Mouse (Mus musculus) kidney, adult 2 months (tissue): ENCODE results near the gene Pmvk. TPM values are rescaled to one million over a fixed set of nuclear protein-coding genes. Genes with fewer than 3 reads are reported as not detected.

Experiments
- DNase-seq: peaks from one replicate; pipeline ENCODE4 v3.0.0; 2021
- H3K27ac ChIP-seq: fragments of 200-500 bp; 2 replicates; pipeline ENCODE4 v1.5.1; 2012; ENCODE audit warnings: low read depth, low read length, control low read depth, inconsistent platforms; ENCODE audit not compliant: insufficient read depth
- H3K27me3 ChIP-seq: fragments of 200-500 bp; replicated peaks from 2 replicates; pipeline ENCODE4 v1.6.1; 2012; ENCODE audit warnings: mild to moderate bottlenecking, moderate library complexity, low read length, inconsistent platforms; ENCODE audit not compliant: control insufficient read depth, insufficient read depth
- H3K36me3 ChIP-seq: fragments of 200-500 bp; 2 replicates; pipeline ENCODE4 v1.6.1; 2012; ENCODE audit warnings: mild to moderate bottlenecking, moderate library complexity, low read length, inconsistent platforms; ENCODE audit not compliant: control insufficient read depth, insufficient read depth
- H3K4me1 ChIP-seq: fragments of 200-500 bp; 2 replicates; pipeline ENCODE4 v1.6.1; 2011; ENCODE audit warnings: low read length; ENCODE audit not compliant: control insufficient read depth, insufficient read depth
- H3K4me3 ChIP-seq: fragments of 200-500 bp; 2 replicates; pipeline ENCODE4 v1.5.1; 2011; ENCODE audit warnings: mild to moderate bottlenecking, low read depth, low read length, control low read depth; ENCODE audit not compliant: insufficient read depth
- CTCF ChIP-seq: fragments of 200-500 bp; conservative IDR thresholded peaks from 2 replicates; pipeline ENCODE4 v1.5.1; 2011; ENCODE audit warnings: low read depth, mild to moderate bottlenecking, control low read depth, low read length, moderate library complexity, mixed read lengths; ENCODE audit not compliant: insufficient read depth, insufficient read length
- POLR2A ChIP-seq: fragments of 200-500 bp; IDR thresholded peaks from one replicate; pipeline ENCODE4 v1.6.1; 2011; ENCODE audit warnings: low read depth, low read length, control low read depth
- WGBS: fragments of 180-500 bp; shearing (Covaris S2); methylation state at CpG from one replicate; pipeline ENCODE4 v1.1.7; 2018; 5-methylcytosine and 5-hydroxymethylcytosine counted together
- polyA plus RNA-seq: library from polyadenylated mRNA; depleted of rRNA; stranded (reverse); fragments of >200 nt; gene quantifications from 2 replicates; pipeline ENCODE4 v1.2.3, GENCODE M21; 2012; rRNA removed

Pmvk gene
- 20.6 and 27.2 TPM in 2 replicates for polyA plus RNA-seq

DNA sequence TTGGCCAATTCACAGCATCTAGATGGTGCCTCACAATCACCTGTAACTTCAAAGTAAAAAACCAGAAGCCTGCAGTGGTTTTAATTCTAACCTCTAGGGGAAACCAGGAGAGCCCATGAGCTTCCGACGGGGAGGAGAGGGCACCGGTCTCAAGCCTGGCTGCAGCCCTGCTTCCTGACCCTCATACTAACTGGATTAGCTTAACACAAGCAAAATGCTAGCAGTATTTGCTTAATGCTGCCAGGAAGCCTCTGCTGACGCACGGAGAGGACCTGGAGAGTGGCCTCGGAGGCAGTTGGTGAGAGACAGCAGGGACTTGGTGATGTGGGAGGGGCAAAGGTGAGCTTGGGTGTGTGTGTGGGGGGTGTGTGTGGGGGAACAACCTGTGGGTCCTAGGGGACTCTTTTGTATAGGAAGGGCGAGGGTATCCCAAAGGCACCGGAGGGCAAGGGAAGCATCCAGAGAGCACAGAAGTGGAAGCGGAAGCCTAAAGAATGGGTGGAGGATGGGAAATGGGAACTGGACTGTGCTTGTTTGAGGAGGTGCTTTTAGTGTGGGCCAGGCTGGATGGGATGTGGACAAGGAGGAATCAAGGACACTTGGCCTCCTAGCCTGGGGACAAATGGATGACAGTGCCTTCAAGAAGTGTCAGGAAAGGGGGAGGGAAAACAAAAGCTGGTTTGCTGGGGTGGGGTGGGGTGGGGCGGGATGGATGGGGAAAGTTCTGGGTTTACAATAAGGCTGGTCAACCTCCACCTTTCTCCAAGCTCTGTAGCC, at the start of gene Pmvk:
Gene Pmvk (plus strand): TSS at position 141 of the 777 bp plus-strand sequence.
- H3K36me3 ChIP-seq: no peaks in the 10 kb centered on the region
- no peaks in the 10 kb centered on the region; the same call in 1 of the 2 replicates for H3K4me1 ChIP-seq
- WGBS: 65% methylated on average over 10 of the region's 10 CpGs
- H3K27me3 ChIP-seq: no peaks in the 10 kb centered on the region
- no peak for DNase-seq
- H3K4me3 ChIP-seq: no peak within 1 kb of the TSS
- no peak within 1 kb of the TSS for H3K27ac ChIP-seq
- TF ChIP-seq POLR2A (no peak), CTCF (no peak)

- WGBS: 89% methylated on average over 6 of the region's 6 CpGs
- no peak overlapping the region for H3K4me3 ChIP-seq
- H3K27me3 ChIP-seq: no peaks in the 10 kb centered on the region
- H3K27ac ChIP-seq: no peak overlapping the region
- H3K4me1 ChIP-seq: peaks cover 6% of the 10 kb centered on the region; the same call in 1 of the 2 replicates
- peaks cover 2% of the 10 kb centered on the region; the same call in 1 of the 2 replicates for H3K36me3 ChIP-seq
- DNase-seq: no peak
- no peak for TF ChIP-seq POLR2A
- TF ChIP-seq CTCF: no peak
These were observed 47.5 kb upstream of the Pmvk start for GRCm38 (mm10) chr3:89406887-89407286.

GRCm38 (mm10) chr3:89408448-89408847, 45.9 kb upstream of the Pmvk start:
- DNase-seq: no peak
- Histone ChIP-seq H3K4me3 (no peak overlapping the region), H3K36me3 (peaks cover 2% of the 10 kb centered on the region; the same call in 1 of the 2 replicates), H3K27me3 (no peaks in the 10 kb centered on the region), H3K27ac (no peak overlapping the region), H3K4me1 (peaks cover 6% of the 10 kb centered on the region; the same call in 1 of the 2 replicates)
- WGBS: 76% methylated on average over 16 of the region's 16 CpGs
- TF ChIP-seq CTCF: no peak
- no peak for TF ChIP-seq POLR2A

DNA sequence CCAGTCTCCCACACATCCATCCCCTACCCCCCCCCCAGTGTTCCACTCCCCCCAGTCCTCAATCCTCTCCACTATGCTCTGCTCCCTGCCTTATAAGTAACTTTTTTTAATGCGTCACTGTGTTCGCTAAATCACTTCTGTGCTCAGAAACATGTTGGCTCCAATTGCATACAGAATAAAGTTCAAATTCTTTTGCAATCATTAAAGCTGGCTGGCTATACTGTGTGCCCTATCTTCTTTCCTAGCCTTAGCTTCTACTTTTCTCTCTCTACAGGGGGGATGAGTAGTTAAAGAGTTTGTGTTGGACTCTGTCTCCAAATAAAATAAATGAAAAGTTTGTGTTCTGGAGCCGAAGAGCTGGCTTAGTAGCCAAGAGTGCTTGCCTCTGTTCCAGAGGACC, 44.6 kb upstream of the Pmvk start:
- 65% methylated on average over 3 of the region's 3 CpGs for WGBS

GRCm38 (mm10) chr3:89410864-89411263, 43.5 kb upstream of the Pmvk start:
- 62% methylated on average over 10 of the region's 10 CpGs for WGBS
- H3K27ac ChIP-seq: peak overlapping the region; percentile 72; the same call in 1 of the 2 replicates
- no peaks in the 10 kb centered on the region for H3K27me3 ChIP-seq
- peaks cover 6% of the 10 kb centered on the region; the same call in 1 of the 2 replicates for H3K4me1 ChIP-seq
- peaks cover 2% of the 10 kb centered on the region; the same call in 1 of the 2 replicates for H3K36me3 ChIP-seq
- peak overlapping the region; percentile 65 for H3K4me3 ChIP-seq
- DNase-seq: no peak
- no peak for TF ChIP-seq POLR2A
- TF ChIP-seq CTCF: no peak

More for the DNA sequence above, 44.6 kb upstream of the Pmvk start:
- Histone ChIP-seq H3K27me3 (no peaks in the 10 kb centered on the region), H3K4me1 (peaks cover 6% of the 10 kb centered on the region; the same call in 1 of the 2 replicates), H3K4me3 (no peak overlapping the region), H3K36me3 (peaks cover 2% of the 10 kb centered on the region; the same call in 1 of the 2 replicates), H3K27ac (no peak overlapping the region)
- no peak for DNase-seq
- TF ChIP-seq POLR2A (no peak), CTCF (no peak)

- DNase-seq: peak; percentile 100
- no peak for TF ChIP-seq CTCF
- no peak for TF ChIP-seq POLR2A
- H3K36me3 ChIP-seq: peaks cover 2% of the 10 kb centered on the region; the same call in 1 of the 2 replicates
- peak within 1 kb of the TSS; percentile 72 for H3K27ac ChIP-seq
- peak within 1 kb of the TSS; percentile 65 for H3K4me3 ChIP-seq
- H3K27me3 ChIP-seq: no peaks in the 10 kb centered on the region
- WGBS: 4% methylated on average over 28 of the region's 28 CpGs
- H3K4me1 ChIP-seq: peaks cover 6% of the 10 kb centered on the region; the same call in 1 of the 2 replicates
These were observed 42.6 kb upstream of the Pmvk start, which contains the start of gene Flad1 for GRCm38 (mm10) chr3:89411490-89412393. TSS of gene Flad1 (minus strand) at chr3:89411870.

GRCm38 (mm10) chr3:89416158-89416557, 38.2 kb upstream of the Pmvk start:
- Histone ChIP-seq H3K36me3 (no peaks in the 10 kb centered on the region), H3K27ac (no peak overlapping the region), H3K27me3 (no peaks in the 10 kb centered on the region), H3K4me3 (no peak overlapping the region), H3K4me1 (peaks cover 4% of the 10 kb centered on the region; the same call in 1 of the 2 replicates)
- TF ChIP-seq CTCF (no peak), POLR2A (no peak)
- DNase-seq: no peak
- WGBS: 93% methylated on average over 8 of the region's 8 CpGs
